Mouse (Mus musculus): ENCODE data around the gene Cdca3. TPM values are rescaled to one million over a fixed set of nuclear protein-coding genes. Genes with fewer than 3 reads are reported as not detected.

Gene Cdca3
- polyA plus RNA-seq (2012; fragmentation: generic; extraction: Trizol) = 100 to 1,000 TPM in 1 of 2 experiments, 10 to 100 TPM in 1; 55.6 to 112 TPM

GRCm38 (mm10) chr6:124828868-124829798 is at the start of gene Cdca3, which contains the start of gene Usp5:
Gene Cdca3 (plus strand): TSS chr6:124829547.
Gene Usp5 (minus strand): TSS chr6:124829484.

GRCm38 (mm10) chr6:124808358-124809012 is 20.9 kb upstream of the Cdca3 start, which contains the start of gene Spsb2:
Gene Spsb2 (plus strand): TSS chr6:124808661.

GRCm38 (mm10) chr6:124813933-124814332 is 15.4 kb upstream of the Cdca3 start, which contains the start of gene Tpi1:
Gene Tpi1 (minus strand): TSS chr6:124814296.

GRCm38 (mm10) chr6:124840241-124841167 is 11.2 kb downstream of the Cdca3 start, which contains the start of gene Gnb3:
Gene Gnb3 (minus strand): TSS chr6:124840275.

GRCm38 (mm10) chr6:124856916-124857839 is 27.8 kb downstream of the Cdca3 start, which contains the start of gene P3h3:
Gene P3h3 (minus strand): TSS chr6:124857752.

GRCm38 (mm10) chr6:124863658-124864298 is 34.4 kb downstream of the Cdca3 start, which contains the start of gene Gpr162:
Gene Gpr162 (minus strand): TSS chr6:124863983.

Other genes with a start within 250 kb of the Cdca3 start
- gene C1s2, start 193.5 kb upstream of the Cdca3 start, polyA plus RNA-seq (2012; fragmentation: generic; extraction: Trizol) = 1 to 10 TPM in 1 of 2 experiments, under 1 TPM in 1; 0.02 to 9.9 TPM
- 10 to 100 TPM; 15.8 to 44.1 TPM for gene Lpcat3, start 166.5 kb upstream of the Cdca3 start, polyA plus RNA-seq (2012; fragmentation: generic; extraction: Trizol)
- 100 to 1,000 TPM in 1 of 2 experiments, 10 to 100 TPM in 1; 89.9 to 126 TPM for gene Emg1, start 117.4 kb upstream of the Cdca3 start, polyA plus RNA-seq (2012; fragmentation: generic; extraction: Trizol)
- 100 to 1,000 TPM; 220 to 503 TPM for gene Phb2, start 117.2 kb upstream of the Cdca3 start, polyA plus RNA-seq (2012; fragmentation: generic; extraction: Trizol)
- gene Ptpn6, start 90.8 kb upstream of the Cdca3 start, polyA plus RNA-seq (2012; fragmentation: generic; extraction: Trizol) = 1 to 10 TPM; 2.3 to 5.1 TPM
- 100 to 1,000 TPM; 306 to 579 TPM for gene Grcc10, start 88.2 kb upstream of the Cdca3 start, polyA plus RNA-seq (2012; fragmentation: generic; extraction: Trizol)
- under 1 TPM; 0.01 to 0.13 TPM for gene Gm45234, start 73.5 kb upstream of the Cdca3 start, polyA plus RNA-seq (2012; fragmentation: generic; extraction: Trizol)
- gene Atn1, start 73.0 kb upstream of the Cdca3 start, polyA plus RNA-seq (2012; fragmentation: generic; extraction: Trizol) = 10 to 100 TPM; 23.4 to 84.9 TPM
- gene Eno2, start 59.9 kb upstream of the Cdca3 start, polyA plus RNA-seq (2012; fragmentation: generic; extraction: Trizol) = 10 to 100 TPM in 1 of 2 experiments, 1 to 10 TPM in 1; 1.9 to 14.4 TPM
- gene Lrrc23, start 49.8 kb upstream of the Cdca3 start, polyA plus RNA-seq (2012; fragmentation: generic; extraction: Trizol) = under 1 TPM; 0.04 to 0.31 TPM
- 10 to 100 TPM; 25.7 to 50.6 TPM for gene Spsb2, start 20.9 kb upstream of the Cdca3 start, polyA plus RNA-seq (2012; fragmentation: generic; extraction: Trizol)
- 100 to 1,000 TPM; 586 to 773 TPM for gene Tpi1, start 15.3 kb upstream of the Cdca3 start, polyA plus RNA-seq (2012; fragmentation: generic; extraction: Trizol)
- 100 to 1,000 TPM; 101 to 117 TPM for gene Usp5, start 63 bp upstream of the Cdca3 start, polyA plus RNA-seq (2012; fragmentation: generic; extraction: Trizol)
- under 1 TPM; 0.01 to 0.12 TPM for gene Gnb3, start 10.7 kb downstream of the Cdca3 start, polyA plus RNA-seq (2012; fragmentation: generic; extraction: Trizol)
- gene P3h3, start 28.2 kb downstream of the Cdca3 start, polyA plus RNA-seq (2012; fragmentation: generic; extraction: Trizol) = 10 to 100 TPM in 1 of 2 experiments, 1 to 10 TPM in 1; 4.9 to 50.4 TPM
- 1 to 10 TPM in 1 of 2 experiments, under 1 TPM in 1; 0.09 to 3.1 TPM for gene Gpr162, start 34.4 kb downstream of the Cdca3 start, polyA plus RNA-seq (2012; fragmentation: generic; extraction: Trizol)
- under 1 TPM in 1 of 2 experiments, not detected in 1; 0.04 TPM for gene Cd4, start 58.7 kb downstream of the Cdca3 start, polyA plus RNA-seq (2012; fragmentation: generic; extraction: Trizol)
- gene Lag3, start 82.2 kb downstream of the Cdca3 start, polyA plus RNA-seq (2012; fragmentation: generic; extraction: Trizol) = 1 to 10 TPM in 1 of 2 experiments, under 1 TPM in 1; 0.13 to 1.9 TPM
- 1,000 to 10,000 TPM; 2,499 to 3,064 TPM for gene Ptms, start 90.6 kb downstream of the Cdca3 start, polyA plus RNA-seq (2012; fragmentation: generic; extraction: Trizol)
- gene Mlf2, start 101.8 kb downstream of the Cdca3 start, polyA plus RNA-seq (2012; fragmentation: generic; extraction: Trizol) = 100 to 1,000 TPM; 293 to 332 TPM
- gene Cops7a, start 136.0 kb downstream of the Cdca3 start, polyA plus RNA-seq (2012; fragmentation: generic; extraction: Trizol) = 100 to 1,000 TPM in 1 of 2 experiments, 10 to 100 TPM in 1; 99.3 to 123 TPM
- gene Pianp, start 167.1 kb downstream of the Cdca3 start, polyA plus RNA-seq (2012; fragmentation: generic; extraction: Trizol) = 10 to 100 TPM in 1 of 2 experiments, 1 to 10 TPM in 1; 3.0 to 14.0 TPM
- gene Zfp384, start 179.6 kb downstream of the Cdca3 start, polyA plus RNA-seq (2012; fragmentation: generic; extraction: Trizol) = 10 to 100 TPM in 1 of 2 experiments, 1 to 10 TPM in 1; 9.5 to 27.6 TPM
- gene Ing4, start 210.2 kb downstream of the Cdca3 start, polyA plus RNA-seq (2012; fragmentation: generic; extraction: Trizol) = 10 to 100 TPM; 15.4 to 76.7 TPM
- 1 to 10 TPM in 1 of 2 experiments, under 1 TPM in 1; 0.32 to 8.6 TPM for gene Acrbp, start 220.1 kb downstream of the Cdca3 start, polyA plus RNA-seq (2012; fragmentation: generic; extraction: Trizol)
- gene Lpar5, start 238.4 kb downstream of the Cdca3 start, polyA plus RNA-seq (2012; fragmentation: generic; extraction: Trizol) = under 1 TPM in 1 of 2 experiments, not detected in 1; 0.09 TPM

Data from C3H10T1/2 (cell line).